Mouse (Mus musculus): ENCODE data around the gene Plekhg2. TPM values are rescaled to one million over a fixed set of nuclear protein-coding genes. Genes with fewer than 3 reads are reported as not detected.
"Not testable (repeated sequence)": the region's sequence is repeated elsewhere in the genome, so short reads cannot be mapped to it uniquely, and the experiment has no call there.

The Plekhg2 gene
- polyA plus RNA-seq, 1 experiment from 2014 or later = 70.8 TPM

GRCm38 (mm10) chr7:28398696-28399340, 26.4 kb upstream of the Plekhg2 start:
- H3K36me3 ChIP-seq (ENCODE audit: control insufficient read depth, insufficient read depth, low read length) = peaks cover 82% of the 10 kb centered on the region

DNA sequence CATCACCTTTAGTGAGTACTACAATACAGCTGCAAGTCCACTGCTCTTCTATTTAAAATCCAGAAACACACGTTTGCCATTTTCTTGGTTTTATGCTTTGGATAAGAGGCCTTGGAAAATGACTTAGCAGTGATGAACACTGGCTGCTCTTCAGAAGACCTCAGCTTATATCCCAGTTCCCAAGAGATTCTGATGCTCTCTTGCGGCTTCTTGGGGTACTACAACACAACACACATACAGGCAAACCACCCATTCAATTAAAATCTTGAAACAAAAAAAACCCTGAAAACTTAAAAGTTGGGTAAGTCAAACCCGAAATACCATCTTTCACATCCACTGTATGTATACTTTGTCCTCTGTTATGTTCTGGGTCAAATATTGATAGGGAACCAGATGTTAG, 25.6 kb upstream of the Plekhg2 start:
- Histone ChIP-seq H3K9me3 (ENCODE audit: control insufficient read depth, low read length) (no peaks in the 10 kb centered on the region), H3K4me3 (ENCODE audit: low read length) (no peak overlapping the region), H3K27ac (ENCODE audit: low read depth, low read length) (no peak overlapping the region), H3K9ac (ENCODE audit: low read depth, low read length) (no peak overlapping the region), H3K4me2 (replicated peaks; ENCODE audit: low read depth, low read length) (no peak overlapping the region), H3K4me1 (ENCODE audit: control insufficient read depth, insufficient read depth, low read length) (peaks cover 5% of the 10 kb centered on the region; the same call in 1 of the 2 replicates), H3K36me3 (ENCODE audit: control insufficient read depth, insufficient read depth, low read length) (peaks cover 74% of the 10 kb centered on the region), H3K27me3 (ENCODE audit: control insufficient read depth, insufficient read depth, low read length) (no peaks in the 10 kb centered on the region)
- WGBS = 63% methylated on average over 3 of the region's 3 CpGs
- no peak for ATAC-seq (ENCODE audit: low FRiP score, low TSS enrichment)

More at GRCm38 (mm10) chr7:28398696-28399340, 26.4 kb upstream of the Plekhg2 start:
- H3K4me2 ChIP-seq (replicated peaks; ENCODE audit: low read depth, low read length) = no peak overlapping the region
- no peak overlapping the region for H3K4me3 ChIP-seq (ENCODE audit: low read length)
- H3K27me3 ChIP-seq (ENCODE audit: control insufficient read depth, insufficient read depth, low read length) = no peaks in the 10 kb centered on the region
- H3K4me1 ChIP-seq (ENCODE audit: control insufficient read depth, insufficient read depth, low read length) = peaks cover under 1% of the 10 kb centered on the region; the same call in 1 of the 2 replicates
- WGBS = 91% methylated on average over 10 of the region's 10 CpGs
- H3K27ac ChIP-seq (ENCODE audit: low read depth, low read length) = no peak overlapping the region
- H3K9me3 ChIP-seq (ENCODE audit: control insufficient read depth, low read length) = no peaks in the 10 kb centered on the region
- ATAC-seq (ENCODE audit: low FRiP score, low TSS enrichment) = no peak
- no peak overlapping the region for H3K9ac ChIP-seq (ENCODE audit: low read depth, low read length)

GRCm38 (mm10) chr7:28395425-28395824, 23.0 kb upstream of the Plekhg2 start:
- no peak overlapping the region for H3K27ac ChIP-seq (ENCODE audit: low read depth, low read length)
- WGBS = 98% methylated on average over 4 of the region's 4 CpGs
- no peaks in the 10 kb centered on the region for H3K9me3 ChIP-seq (ENCODE audit: control insufficient read depth, low read length)
- peaks cover 10% of the 10 kb centered on the region; the same call in 1 of the 2 replicates for H3K4me1 ChIP-seq (ENCODE audit: control insufficient read depth, insufficient read depth, low read length)
- H3K9ac ChIP-seq (ENCODE audit: low read depth, low read length) = no peak overlapping the region
- H3K4me2 ChIP-seq (replicated peaks; ENCODE audit: low read depth, low read length) = no peak overlapping the region
- peaks cover 53% of the 10 kb centered on the region for H3K36me3 ChIP-seq (ENCODE audit: control insufficient read depth, insufficient read depth, low read length)
- ATAC-seq (ENCODE audit: low FRiP score, low TSS enrichment) = no peak
- H3K4me3 ChIP-seq (ENCODE audit: low read length) = no peak overlapping the region
- no peaks in the 10 kb centered on the region for H3K27me3 ChIP-seq (ENCODE audit: control insufficient read depth, insufficient read depth, low read length)

DNA sequence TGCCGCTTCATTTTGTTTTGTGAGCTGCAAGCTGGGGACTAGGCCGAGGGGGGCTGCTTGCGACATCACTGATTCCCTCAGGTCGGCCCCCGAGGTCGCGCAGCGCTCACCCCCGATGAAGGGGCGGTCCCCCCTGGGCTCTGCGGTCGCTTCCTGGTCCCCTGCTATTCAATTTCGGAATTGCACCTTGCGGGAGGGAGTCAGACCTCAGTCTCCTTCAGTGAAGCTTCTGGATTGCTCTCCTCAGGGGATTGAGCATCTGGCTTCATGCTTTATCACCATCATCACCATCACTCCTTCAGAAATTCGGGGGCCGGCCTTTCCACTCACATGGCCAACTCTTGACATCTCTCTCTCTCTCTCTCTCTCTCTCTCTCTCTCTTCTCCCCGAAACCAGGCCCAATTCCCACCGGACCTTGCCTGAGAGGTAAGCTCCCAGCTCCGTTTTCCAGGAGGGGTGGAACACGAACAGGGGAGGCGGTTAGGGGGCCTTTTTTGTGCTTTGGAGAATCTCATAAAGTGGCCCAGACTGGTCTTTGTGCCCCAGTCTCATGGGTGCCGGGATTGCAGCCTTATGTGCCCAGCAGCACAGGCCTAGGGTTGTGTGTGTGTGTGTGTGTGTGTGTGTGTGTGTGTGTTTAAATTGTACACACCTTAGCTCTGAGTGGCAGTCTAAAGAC, 21.0 kb upstream of the Plekhg2 start:
- WGBS = 8% methylated on average over 22 of the region's 22 CpGs

GRCm38 (mm10) chr7:28392429-28393271, 20.3 kb upstream of the Plekhg2 start, which contains the start of the genes Med29 and Paf1:
Gene Med29 (minus strand): TSS chr7:28392708.
Gene Paf1 (plus strand): TSS chr7:28392951.
- no peaks in the 10 kb centered on the region for H3K9me3 ChIP-seq (ENCODE audit: control insufficient read depth, low read length)
- H3K27me3 ChIP-seq (ENCODE audit: control insufficient read depth, insufficient read depth, low read length) = no peaks in the 10 kb centered on the region
- peaks cover 50% of the 10 kb centered on the region for H3K36me3 ChIP-seq (ENCODE audit: control insufficient read depth, insufficient read depth, low read length)
- H3K4me3 ChIP-seq (ENCODE audit: low read length) = peak within 1 kb of the TSS; percentile 92
- peak within 1 kb of the TSS; percentile 65; the same call in 1 of the 2 replicates for H3K27ac ChIP-seq (ENCODE audit: low read depth, low read length)
- under 1% methylated on average over 58 of the region's 58 CpGs for WGBS
- ATAC-seq (ENCODE audit: low FRiP score, low TSS enrichment) = peak; percentile 98
- peak within 1 kb of the TSS; percentile 86 for H3K9ac ChIP-seq (ENCODE audit: low read depth, low read length)
- H3K4me2 ChIP-seq (replicated peaks; ENCODE audit: low read depth, low read length) = peak within 1 kb of the TSS; percentile 90
- peaks cover 10% of the 10 kb centered on the region; the same call in 1 of the 2 replicates for H3K4me1 ChIP-seq (ENCODE audit: control insufficient read depth, insufficient read depth, low read length)

More for the DNA sequence above, 21.0 kb upstream of the Plekhg2 start:
- Histone ChIP-seq H3K4me2 (replicated peaks; ENCODE audit: low read depth, low read length) (peak overlapping the region; percentile 90), H3K9ac (ENCODE audit: low read depth, low read length) (peak overlapping the region; percentile 86), H3K36me3 (ENCODE audit: control insufficient read depth, insufficient read depth, low read length) (peaks cover 51% of the 10 kb centered on the region), H3K4me3 (ENCODE audit: low read length) (peak overlapping the region; percentile 92), H3K9me3 (ENCODE audit: control insufficient read depth, low read length) (no peaks in the 10 kb centered on the region), H3K4me1 (ENCODE audit: control insufficient read depth, insufficient read depth, low read length) (peaks cover 10% of the 10 kb centered on the region; the same call in 1 of the 2 replicates), H3K27me3 (ENCODE audit: control insufficient read depth, insufficient read depth, low read length) (no peaks in the 10 kb centered on the region), H3K27ac (ENCODE audit: low read depth, low read length) (peak overlapping the region; percentile 65; the same call in 1 of the 2 replicates)
- no peak for ATAC-seq (ENCODE audit: low FRiP score, low TSS enrichment)

GRCm38 (mm10) chr7:28390331-28390730, 17.9 kb upstream of the Plekhg2 start:
- H3K4me3 ChIP-seq (ENCODE audit: low read length) = no peak overlapping the region
- H3K9ac ChIP-seq (ENCODE audit: low read depth, low read length) = no peak overlapping the region
- no peak overlapping the region for H3K4me2 ChIP-seq (replicated peaks; ENCODE audit: low read depth, low read length)
- H3K4me1 ChIP-seq (ENCODE audit: control insufficient read depth, insufficient read depth, low read length) = peaks cover 10% of the 10 kb centered on the region; the same call in 1 of the 2 replicates
- no peaks in the 10 kb centered on the region for H3K9me3 ChIP-seq (ENCODE audit: control insufficient read depth, low read length)
- no peaks in the 10 kb centered on the region for H3K27me3 ChIP-seq (ENCODE audit: control insufficient read depth, insufficient read depth, low read length)
- ATAC-seq (ENCODE audit: low FRiP score, low TSS enrichment) = no peak
- no peak overlapping the region for H3K27ac ChIP-seq (ENCODE audit: low read depth, low read length)
- WGBS = 94% methylated on average over 3 of the region's 3 CpGs
- H3K36me3 ChIP-seq (ENCODE audit: control insufficient read depth, insufficient read depth, low read length) = peaks cover 42% of the 10 kb centered on the region

DNA sequence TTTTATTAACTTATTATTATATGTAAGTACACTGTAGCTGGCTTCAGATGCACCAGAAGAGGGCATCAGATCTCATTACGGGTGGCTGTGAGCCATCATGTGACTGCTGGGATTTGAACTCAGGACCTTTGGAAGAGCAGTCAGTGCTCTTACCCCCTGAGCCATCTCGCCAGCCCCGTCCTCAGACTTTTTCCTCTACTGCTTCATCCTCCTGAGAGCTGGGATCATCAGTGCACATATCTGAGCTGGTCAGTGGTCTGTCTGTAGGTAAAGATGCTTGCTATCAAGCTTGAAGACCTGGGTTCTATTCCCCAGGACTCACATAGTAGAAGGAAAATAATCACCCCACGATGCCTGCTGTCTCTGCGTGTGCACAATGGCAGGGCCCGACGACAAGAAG, 15.0 kb upstream of the Plekhg2 start:
- H3K9me3 ChIP-seq (ENCODE audit: control insufficient read depth, low read length); H3K4me3 ChIP-seq (ENCODE audit: low read length); H3K27ac ChIP-seq (ENCODE audit: low read depth, low read length); H3K4me2 ChIP-seq (replicated peaks; ENCODE audit: low read depth, low read length); H3K9ac ChIP-seq (ENCODE audit: low read depth, low read length); H3K27me3 ChIP-seq (ENCODE audit: control insufficient read depth, insufficient read depth, low read length); ATAC-seq (ENCODE audit: low FRiP score, low TSS enrichment): not testable (repeated sequence)
- peaks cover 16% of the 10 kb centered on the region for H3K4me1 ChIP-seq (ENCODE audit: control insufficient read depth, insufficient read depth, low read length)
- H3K36me3 ChIP-seq (ENCODE audit: control insufficient read depth, insufficient read depth, low read length) = peaks cover 38% of the 10 kb centered on the region
- 85% methylated on average over 7 of the region's 7 CpGs for WGBS

DNA sequence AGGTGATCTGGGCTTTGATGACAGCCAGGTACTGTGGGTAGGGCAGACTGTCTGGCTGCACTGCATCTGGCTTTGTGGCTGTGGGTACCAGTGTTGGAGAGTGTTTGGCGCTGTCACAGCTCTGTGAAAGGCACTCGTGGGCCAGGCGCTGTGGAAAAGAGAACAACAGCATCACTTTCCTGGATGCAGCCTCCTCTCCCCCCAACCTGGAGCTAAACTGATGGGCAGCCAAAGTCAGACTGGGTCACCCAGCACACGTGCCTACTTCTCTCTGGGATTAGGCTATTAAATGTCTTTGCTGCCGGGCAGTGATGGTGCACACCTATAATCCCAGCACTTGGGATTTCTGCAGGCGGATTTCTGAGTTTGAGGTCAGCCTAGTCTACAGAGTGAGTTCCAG, 14.5 kb upstream of the Plekhg2 start:
- not testable (repeated sequence) for H3K4me3 ChIP-seq (ENCODE audit: low read length); H3K27me3 ChIP-seq (ENCODE audit: control insufficient read depth, insufficient read depth, low read length); H3K9me3 ChIP-seq (ENCODE audit: control insufficient read depth, low read length); H3K27ac ChIP-seq (ENCODE audit: low read depth, low read length); H3K4me2 ChIP-seq (replicated peaks; ENCODE audit: low read depth, low read length); H3K9ac ChIP-seq (ENCODE audit: low read depth, low read length)
- Histone ChIP-seq H3K36me3 (ENCODE audit: control insufficient read depth, insufficient read depth, low read length) (peaks cover 38% of the 10 kb centered on the region), H3K4me1 (ENCODE audit: control insufficient read depth, insufficient read depth, low read length) (peaks cover 19% of the 10 kb centered on the region)
- 83% methylated on average over 6 of the region's 6 CpGs for WGBS
- peak; percentile 14 for ATAC-seq (ENCODE audit: low FRiP score, low TSS enrichment)
